Mouse (Mus musculus) ovary, adult 2 months (tissue): ENCODE measurements around the gene Phlda3. TPM values are rescaled to one million over a fixed set of nuclear protein-coding genes. Genes with fewer than 3 reads are reported as not detected.

Experiments
- polyA plus RNA-seq: library from polyadenylated mRNA; depleted of rRNA; stranded (reverse); fragments of >200 nt; gene quantifications from 2 replicates; pipeline ENCODE4 v1.2.3, GENCODE M21; 2012; rRNA removed

Gene Phlda3
- 90.3 and 128 TPM in 2 replicates for polyA plus RNA-seq

DNA sequence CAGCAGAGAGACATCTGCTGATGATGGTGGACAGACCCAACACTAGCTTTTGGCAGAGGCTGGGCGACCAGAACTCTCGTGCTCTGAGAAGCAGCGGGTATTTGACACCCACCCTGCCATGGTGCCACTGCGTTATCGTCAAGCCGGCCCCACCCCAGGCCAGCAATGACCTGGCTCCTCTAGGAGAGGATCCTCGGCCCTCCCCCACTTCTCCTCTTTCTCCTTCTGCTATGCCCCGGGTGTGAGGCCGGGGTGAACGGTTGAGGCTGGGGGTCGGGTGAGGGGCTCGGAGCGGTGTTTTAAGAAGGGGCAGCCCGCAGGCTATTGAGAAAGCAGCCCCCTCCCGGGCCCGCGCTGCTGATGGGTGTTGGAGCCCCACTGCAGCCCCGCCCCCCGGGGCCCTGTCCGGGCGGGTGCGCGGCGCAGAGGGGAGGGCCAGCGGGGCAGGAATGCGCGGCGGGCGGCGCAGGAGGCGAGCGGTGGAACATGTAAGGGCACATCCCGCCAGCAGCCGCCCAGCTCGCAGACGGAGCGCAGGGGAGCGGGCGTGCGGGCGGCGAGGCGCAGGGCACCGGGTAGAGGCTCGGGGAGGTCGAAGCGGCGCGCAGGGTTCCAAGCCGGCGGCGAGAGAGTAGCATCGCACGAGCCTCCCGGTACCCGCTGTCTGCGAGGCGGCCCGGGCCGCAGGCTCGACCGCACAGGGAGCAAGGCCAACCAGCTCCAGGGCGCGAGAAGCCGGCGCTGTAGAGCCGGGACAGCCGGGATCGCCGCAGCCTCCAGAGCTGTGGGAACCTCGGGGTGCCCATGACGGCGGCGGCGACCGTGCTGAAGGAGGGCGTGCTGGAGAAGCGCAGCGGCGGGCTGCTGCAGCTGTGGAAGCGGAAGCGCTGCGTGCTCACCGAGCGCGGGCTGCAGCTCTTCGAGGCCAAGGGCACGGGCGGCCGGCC, at the start of gene Phlda3:
TSS of gene Phlda3 (plus strand) at position 475 of the 947 bp plus-strand sequence.

DNA sequence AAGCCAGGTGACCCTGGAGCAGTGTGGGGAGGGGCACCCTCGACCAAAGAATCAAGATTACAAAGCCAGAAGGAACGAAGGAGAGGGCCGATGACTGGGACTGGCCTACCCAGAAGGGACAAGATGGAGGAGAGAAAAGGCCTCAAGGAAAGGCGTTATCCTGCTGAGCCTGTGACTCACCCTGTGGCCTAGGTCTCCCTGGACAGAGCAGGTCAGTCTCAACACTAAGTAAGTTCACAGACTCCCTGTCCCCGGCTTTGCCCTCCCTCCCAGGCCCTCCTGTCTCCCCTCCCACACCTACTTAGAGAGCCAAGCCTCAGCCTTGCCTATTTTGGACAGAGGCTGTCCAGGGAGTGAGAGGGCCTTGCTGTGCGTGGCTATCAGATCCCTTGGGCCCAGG, 45.9 kb upstream of the Phlda3 start, which contains the start of gene Csrp1:
TSS of gene Csrp1 (plus strand) at position 79 of the 400 bp plus-strand sequence.

DNA sequence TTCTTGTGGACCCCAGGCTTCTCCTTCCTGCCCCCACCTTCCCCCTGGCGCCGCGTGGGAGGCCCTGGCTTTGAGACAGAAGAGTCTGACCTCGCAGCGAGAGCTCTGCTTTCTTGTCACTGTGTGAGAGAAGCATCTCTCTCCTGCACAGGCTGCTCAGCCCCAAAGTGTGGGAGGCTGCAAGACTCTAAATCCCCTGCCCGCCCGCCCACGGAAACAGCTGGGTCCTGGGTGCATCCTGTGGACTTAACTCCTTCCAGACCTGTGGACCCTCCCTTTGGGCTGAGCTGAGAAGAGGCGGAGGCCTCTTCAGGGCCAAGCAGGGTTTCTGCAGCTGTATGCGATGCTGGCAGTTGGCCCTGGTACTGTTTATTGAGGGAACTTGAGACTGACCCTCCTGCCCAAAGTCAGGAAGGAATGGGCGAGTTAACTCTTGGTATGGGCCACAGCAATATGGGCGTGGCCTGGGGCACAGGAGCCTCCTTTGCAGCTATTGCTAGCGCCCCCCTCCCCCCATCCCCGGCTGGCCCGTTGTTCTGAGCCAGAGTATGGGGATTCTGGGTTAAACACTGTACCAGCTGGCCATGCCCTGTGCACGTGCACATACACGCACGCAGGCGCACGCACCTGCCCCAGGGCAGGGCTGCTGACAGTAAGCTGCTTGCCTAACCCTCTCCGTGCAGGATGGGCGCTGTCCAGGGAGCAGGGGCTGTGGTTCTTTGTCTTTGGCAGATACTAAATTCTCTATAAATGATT, 13.0 kb downstream of the Phlda3 start, which contains the start of gene Tnni1:
TSS of gene Tnni1 (plus strand) at position 655 of the 756 bp plus-strand sequence.

DNA sequence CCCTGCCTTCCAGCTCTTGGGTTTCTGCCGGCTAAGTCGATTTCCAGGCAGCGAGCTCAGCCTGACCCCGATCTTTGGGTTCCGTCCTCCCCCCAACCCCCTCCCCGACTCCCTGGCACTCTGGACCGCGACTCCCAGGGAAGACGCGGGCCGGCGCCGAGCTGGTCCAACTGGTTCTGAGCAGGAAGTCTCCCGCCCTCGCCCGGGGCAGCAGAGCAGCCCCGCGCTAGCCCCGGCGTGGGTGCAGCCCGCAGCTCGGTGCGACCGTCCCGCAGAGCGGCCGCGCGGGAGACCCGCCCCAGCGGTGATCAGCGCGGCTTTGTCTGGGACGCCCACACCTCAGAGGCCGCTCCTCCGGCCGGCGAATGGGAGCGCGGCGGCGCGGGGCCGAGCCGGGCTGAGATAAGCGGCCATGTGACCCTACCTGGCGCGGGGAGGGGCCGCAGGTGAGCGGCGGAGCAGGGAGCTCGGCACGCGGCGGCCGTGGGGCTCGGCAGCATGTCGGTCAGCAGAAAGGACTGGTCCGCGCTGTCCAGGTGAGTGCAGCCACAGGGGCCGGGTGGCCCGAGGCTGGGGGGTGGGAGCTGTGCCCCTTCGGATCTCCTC, 52.7 kb downstream of the Phlda3 start, which contains the start of gene Lad1:
TSS of gene Lad1 (plus strand) at position 118 of the 606 bp plus-strand sequence.

Other genes with a start within 250 kb of the Phlda3 start
- gene Nav1, start 158.8 kb upstream of the Phlda3 start, polyA plus RNA-seq, result 17.3 and 22.0 TPM in 2 replicates
- gene Csrp1, start 46.1 kb upstream of the Phlda3 start, polyA plus RNA-seq, result 479 and 525 TPM in 2 replicates
- gene Tnni1, start 13.3 kb downstream of the Phlda3 start, polyA plus RNA-seq, result 1.3 and 2.2 TPM in 2 replicates
- 15.1 and 16.2 TPM in 2 replicates for gene Lad1, start 52.5 kb downstream of the Phlda3 start, polyA plus RNA-seq
- gene Tnnt2, start 70.2 kb downstream of the Phlda3 start, polyA plus RNA-seq, result 2.2 and 3.9 TPM in 2 replicates
- 1.6 and 1.7 TPM in 2 replicates for gene Pkp1, start 153.1 kb downstream of the Phlda3 start, polyA plus RNA-seq
- 0.07 and 0.39 TPM in 2 replicates for gene Igfn1, start 240.2 kb downstream of the Phlda3 start, polyA plus RNA-seq
- gene Tmem9, start 242.0 kb downstream of the Phlda3 start, polyA plus RNA-seq, result 158 and 172 TPM in 2 replicates